Mouse (Mus musculus) erythroblast, embryonic 14.5 days (primary cell): ENCODE results near the gene Pld5.

ENCODE experiments used
- GATA1 ChIP-seq: IDR thresholded peaks from 2 replicates; pipeline ENCODE4 v1.6.1; 2012; ENCODE audit warnings: low read length, inconsistent platforms, mixed read lengths
- TAL1 ChIP-seq: IDR thresholded peaks from 3 replicates; pipeline ENCODE4 v1.6.1; 2012; ENCODE audit warnings: low read length, inconsistent platforms, mixed read lengths

- TF ChIP-seq TAL1 (no peak), GATA1 (no peak)
These were observed 221.5 kb downstream of the Pld5 start for GRCm38 (mm10) chr1:176053653-176054052.
